Mouse (Mus musculus): Measurements from ENCODE around the gene Rad51c. TPM values are rescaled to one million over a fixed set of nuclear protein-coding genes. Genes with fewer than 3 reads are reported as not detected.

Rad51c gene
- polyA plus RNA-seq, 1 experiment from 2014 or later, result 1.2 TPM

DNA sequence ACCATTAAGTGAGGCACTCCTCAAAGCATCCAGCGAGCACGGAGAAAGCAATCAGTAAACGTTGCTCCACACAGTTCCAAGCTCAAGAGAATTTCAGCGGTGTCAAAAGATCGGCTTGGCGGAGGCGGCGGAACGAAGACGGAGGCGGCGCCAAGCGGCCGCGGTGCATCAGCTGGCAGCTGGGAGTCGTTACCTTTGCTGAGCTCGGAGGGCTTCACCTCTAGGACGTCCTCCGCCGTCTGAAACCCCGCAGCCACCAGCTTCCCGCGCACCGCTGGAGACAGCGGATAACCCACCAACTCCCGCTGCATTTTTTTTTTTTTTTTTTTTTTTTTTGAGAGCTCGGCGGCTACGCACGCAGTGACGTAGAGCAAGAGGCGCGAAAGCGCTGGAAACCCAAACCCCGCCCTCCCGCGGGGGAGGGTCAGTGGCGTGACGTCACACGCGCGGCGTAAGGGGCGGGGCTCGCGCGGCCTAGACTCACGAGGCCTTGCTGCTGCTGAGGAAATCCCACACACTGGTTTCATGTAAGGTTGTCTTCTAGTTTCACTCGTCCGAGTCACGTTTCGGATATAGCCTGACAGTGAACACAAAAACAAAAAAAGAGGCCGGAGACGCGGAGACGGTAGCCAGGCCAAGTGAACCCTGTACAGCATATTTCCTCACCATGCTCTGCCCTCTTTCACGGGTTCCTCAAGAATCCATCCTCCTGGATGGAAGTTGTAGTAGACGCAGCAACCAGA, 472 bp downstream of the Rad51c start:
- peak overlapping the region; percentile 58 for H3K4me3 ChIP-seq (ENCODE audit: low read depth, low read length)

DNA sequence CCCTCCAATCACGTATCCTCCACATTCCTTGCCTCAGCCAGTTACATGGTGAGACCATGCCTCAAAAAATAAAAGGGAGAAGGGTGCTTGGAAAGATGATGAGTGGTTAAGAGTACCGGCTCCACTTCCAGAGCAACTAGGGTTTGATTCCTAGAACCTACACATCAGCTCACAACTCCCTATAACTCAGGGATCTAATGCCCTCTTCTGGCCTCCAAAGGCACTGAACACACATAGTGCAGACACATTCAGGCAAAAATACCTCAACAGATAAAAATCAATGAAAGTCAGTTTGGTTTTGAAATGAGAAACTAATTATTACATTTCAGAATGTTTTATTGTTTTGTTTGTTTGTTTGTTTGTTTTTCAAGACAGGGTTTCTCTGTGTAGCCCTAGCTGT, 6.4 kb downstream of the Rad51c start:
- Histone ChIP-seq H3K27ac (ENCODE audit: low read length) (no peak overlapping the region), H3K4me2 (replicated peaks; ENCODE audit: low read depth, low read length) (no peak overlapping the region), H3K4me1 (ENCODE audit: insufficient read depth, low read depth, low read length) (no peaks in the 10 kb centered on the region), H3K4me3 (ENCODE audit: low read depth, low read length) (no peak overlapping the region), H3K9me3 (ENCODE audit: low read length) (no peaks in the 10 kb centered on the region), H3K9ac (replicated peaks; ENCODE audit: low read depth) (no peak overlapping the region), H3K27me3 (replicated peaks; ENCODE audit: insufficient read depth, low read length) (no peaks in the 10 kb centered on the region), H3K36me3 (ENCODE audit: insufficient read depth, low read length) (no peaks in the 10 kb centered on the region)
- WGBS, result 92% methylated on average over 2 of the region's 2 CpGs
- ATAC-seq, result no peak
- DNase-seq (ENCODE audit: low spot score), result no peak
- TF ChIP-seq CTCF (IDR thresholded peaks at IDR 0.05) (peak; percentile 28; the same call in 1 of the 2 replicates), EP300 (IDR thresholded peaks at IDR 0.05) (no peak)

More for the DNA sequence above, 472 bp downstream of the Rad51c start:
- peak overlapping the region; percentile 63 for H3K4me2 ChIP-seq (replicated peaks; ENCODE audit: low read depth, low read length)
- TF ChIP-seq CTCF (IDR thresholded peaks at IDR 0.05), result peak; percentile 23
- TF ChIP-seq EP300 (IDR thresholded peaks at IDR 0.05), result no peak
- WGBS, result 1% methylated on average over 57 of the region's 58 CpGs
- peak; percentile 95 for DNase-seq (ENCODE audit: low spot score)
- 0 out of 2 replicates have a peak, but pooled peaks cover 3% of the 10 kb centered on the region for H3K4me1 ChIP-seq (ENCODE audit: insufficient read depth, low read depth, low read length)
- H3K9ac ChIP-seq (replicated peaks; ENCODE audit: low read depth), result peak overlapping the region; percentile 48
- H3K27ac ChIP-seq (ENCODE audit: low read length), result peak overlapping the region; percentile 84
- H3K9me3 ChIP-seq (ENCODE audit: low read length), result no peaks in the 10 kb centered on the region
- no peaks in the 10 kb centered on the region for H3K27me3 ChIP-seq (replicated peaks; ENCODE audit: insufficient read depth, low read length)
- peak; percentile 99 for ATAC-seq
- H3K36me3 ChIP-seq (ENCODE audit: insufficient read depth, low read length), result no peaks in the 10 kb centered on the region

DNA sequence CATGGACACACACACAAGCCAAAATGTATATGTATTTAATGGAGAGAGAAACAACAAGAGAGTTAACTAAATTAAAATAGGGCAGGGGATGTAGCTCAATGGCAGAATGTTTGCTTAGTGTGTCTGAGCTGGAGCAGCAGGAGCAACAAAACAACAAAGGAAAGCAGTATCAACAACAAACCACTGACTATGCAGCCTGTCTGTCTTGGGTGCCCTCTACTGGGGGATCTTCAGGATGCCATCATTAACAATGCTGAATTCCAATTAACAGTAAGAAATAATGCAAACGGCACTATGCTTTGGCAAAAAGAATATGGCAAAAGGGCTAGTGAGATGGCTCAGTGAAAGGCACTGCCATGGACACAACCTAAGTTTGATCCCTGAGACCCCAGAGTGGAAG, 10.9 kb downstream of the Rad51c start:
- Histone ChIP-seq H3K27me3 (replicated peaks; ENCODE audit: insufficient read depth, low read length) (no peaks in the 10 kb centered on the region), H3K4me2 (replicated peaks; ENCODE audit: low read depth, low read length) (no peak overlapping the region), H3K9ac (replicated peaks; ENCODE audit: low read depth) (no peak overlapping the region), H3K27ac (ENCODE audit: low read length) (no peak overlapping the region), H3K9me3 (ENCODE audit: low read length) (no peaks in the 10 kb centered on the region), H3K4me3 (ENCODE audit: low read depth, low read length) (no peak overlapping the region), H3K4me1 (ENCODE audit: insufficient read depth, low read depth, low read length) (no peaks in the 10 kb centered on the region), H3K36me3 (ENCODE audit: insufficient read depth, low read length) (no peaks in the 10 kb centered on the region)
- DNase-seq (ENCODE audit: low spot score), result peak; percentile 66
- ATAC-seq, result no peak
- WGBS, result 36% methylated on average over 1 of the region's 1 CpGs
- TF ChIP-seq EP300 (IDR thresholded peaks at IDR 0.05) (no peak), CTCF (IDR thresholded peaks at IDR 0.05) (peak; percentile 78)

DNA sequence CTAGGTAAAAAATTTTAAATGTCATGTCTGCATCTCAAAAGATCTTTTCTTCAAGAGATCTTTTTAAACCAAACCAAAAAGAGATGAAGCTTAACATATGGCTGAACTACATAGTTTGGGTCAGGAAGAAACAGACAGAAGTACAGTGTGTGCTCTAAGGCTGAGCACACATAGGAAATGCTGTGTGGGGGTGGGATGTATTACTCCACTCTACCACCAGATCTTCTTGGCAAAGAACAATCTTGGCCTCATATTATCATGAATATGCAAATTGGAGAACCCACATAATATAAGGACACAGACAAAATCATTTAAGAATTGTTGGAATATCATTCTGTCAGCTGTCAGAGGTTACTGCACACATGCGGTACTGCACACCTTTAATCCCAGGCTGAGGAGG, 19.1 kb downstream of the Rad51c start:
- Histone ChIP-seq H3K27me3 (replicated peaks; ENCODE audit: insufficient read depth, low read length) (no peaks in the 10 kb centered on the region), H3K9ac (replicated peaks; ENCODE audit: low read depth) (no peak overlapping the region), H3K4me3 (ENCODE audit: low read depth, low read length) (no peak overlapping the region), H3K4me2 (replicated peaks; ENCODE audit: low read depth, low read length) (no peak overlapping the region), H3K27ac (ENCODE audit: low read length) (no peak overlapping the region), H3K9me3 (ENCODE audit: low read length) (no peaks in the 10 kb centered on the region), H3K4me1 (ENCODE audit: insufficient read depth, low read depth, low read length) (no peaks in the 10 kb centered on the region), H3K36me3 (ENCODE audit: insufficient read depth, low read length) (no peaks in the 10 kb centered on the region)
- DNase-seq (ENCODE audit: low spot score), result no peak
- WGBS, result 97% methylated on average over 1 of the region's 1 CpGs
- TF ChIP-seq CTCF (IDR thresholded peaks at IDR 0.05), result no peak
- TF ChIP-seq EP300 (IDR thresholded peaks at IDR 0.05), result no peak
- ATAC-seq, result no peak

DNA sequence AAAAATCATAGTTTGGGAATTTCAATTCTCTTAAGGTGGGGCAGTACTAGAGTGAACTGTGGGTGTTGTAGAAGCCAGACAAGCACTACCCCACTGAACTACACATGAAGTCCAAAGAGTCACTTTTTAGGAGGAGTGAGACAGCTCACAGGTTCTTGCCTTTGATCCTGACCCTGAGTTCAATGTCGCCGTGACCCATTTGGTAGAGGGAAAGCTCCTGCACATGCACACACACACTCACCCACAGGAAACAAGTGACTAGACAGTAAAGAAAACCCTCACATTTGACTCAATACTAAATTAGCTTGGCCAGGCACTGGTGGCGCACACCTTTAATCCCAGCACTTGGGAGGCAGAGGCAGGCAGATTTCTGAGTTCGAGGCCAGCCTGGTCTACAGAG, 20.2 kb downstream of the Rad51c start:
- H3K4me2 ChIP-seq (replicated peaks; ENCODE audit: low read depth, low read length), result no peak overlapping the region
- H3K4me3 ChIP-seq (ENCODE audit: low read depth, low read length), result no peak overlapping the region
- no peak for DNase-seq (ENCODE audit: low spot score)
- WGBS, result 89% methylated on average over 3 of the region's 4 CpGs
- TF ChIP-seq CTCF (IDR thresholded peaks at IDR 0.05), result no peak
- TF ChIP-seq EP300 (IDR thresholded peaks at IDR 0.05), result no peak
- no peaks in the 10 kb centered on the region for H3K4me1 ChIP-seq (ENCODE audit: insufficient read depth, low read depth, low read length)
- H3K36me3 ChIP-seq (ENCODE audit: insufficient read depth, low read length), result no peaks in the 10 kb centered on the region
- H3K9ac ChIP-seq (replicated peaks; ENCODE audit: low read depth), result no peak overlapping the region
- H3K27ac ChIP-seq (ENCODE audit: low read length), result no peak overlapping the region
- no peak for ATAC-seq
- no peaks in the 10 kb centered on the region for H3K27me3 ChIP-seq (replicated peaks; ENCODE audit: insufficient read depth, low read length)
- H3K9me3 ChIP-seq (ENCODE audit: low read length), result no peaks in the 10 kb centered on the region

DNA sequence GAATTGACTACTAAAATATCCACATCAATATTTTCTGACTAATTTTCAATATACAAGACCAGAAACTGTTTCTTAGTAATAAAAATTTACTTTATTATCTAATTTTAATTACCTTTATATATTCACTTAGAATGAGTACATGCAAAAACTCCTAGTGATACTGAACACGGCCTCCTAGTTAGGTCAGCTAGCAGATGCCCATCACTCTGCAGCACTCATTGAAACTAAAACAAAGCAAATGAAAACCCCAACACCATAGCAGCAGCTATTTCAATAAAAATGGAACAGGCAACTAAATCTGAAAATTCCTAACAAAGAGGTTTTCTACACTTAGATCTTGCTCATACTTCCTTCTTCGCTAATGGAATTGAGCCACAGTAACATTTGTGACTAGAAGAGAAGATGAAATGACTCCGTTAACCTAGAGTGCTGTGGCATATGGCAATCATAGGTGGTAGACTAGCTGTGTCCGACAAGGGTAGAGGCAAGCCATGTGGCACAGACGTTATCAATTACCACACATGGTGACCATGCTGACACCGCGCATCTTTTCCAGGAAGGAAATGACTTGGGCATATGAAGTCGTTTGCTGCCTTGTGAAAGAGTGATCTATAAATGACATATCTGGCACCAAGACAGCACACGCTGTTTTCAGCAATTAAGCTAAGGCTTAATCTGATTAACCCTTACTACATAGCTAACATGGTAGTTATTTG, 36.7 kb downstream of the Rad51c start:
- H3K9me3 ChIP-seq (ENCODE audit: low read length), result no peaks in the 10 kb centered on the region
- no peak overlapping the region for H3K4me2 ChIP-seq (replicated peaks; ENCODE audit: low read depth, low read length)
- no peak overlapping the region for H3K27ac ChIP-seq (ENCODE audit: low read length)
- no peaks in the 10 kb centered on the region for H3K27me3 ChIP-seq (replicated peaks; ENCODE audit: insufficient read depth, low read length)
- H3K9ac ChIP-seq (replicated peaks; ENCODE audit: low read depth), result no peak overlapping the region
- no peak for DNase-seq (ENCODE audit: low spot score)
- no peaks in the 10 kb centered on the region for H3K4me1 ChIP-seq (ENCODE audit: insufficient read depth, low read depth, low read length)
- no peak for ATAC-seq
- no peaks in the 10 kb centered on the region for H3K36me3 ChIP-seq (ENCODE audit: insufficient read depth, low read length)
- WGBS, result 71% methylated on average over 9 of the region's 9 CpGs
- no peak overlapping the region for H3K4me3 ChIP-seq (ENCODE audit: low read depth, low read length)
- TF ChIP-seq EP300 (IDR thresholded peaks at IDR 0.05) (no peak), CTCF (IDR thresholded peaks at IDR 0.05) (no peak)
